12 mouse cellular contexts compared by ENCODE assay signal in the genomic region with DNA sequence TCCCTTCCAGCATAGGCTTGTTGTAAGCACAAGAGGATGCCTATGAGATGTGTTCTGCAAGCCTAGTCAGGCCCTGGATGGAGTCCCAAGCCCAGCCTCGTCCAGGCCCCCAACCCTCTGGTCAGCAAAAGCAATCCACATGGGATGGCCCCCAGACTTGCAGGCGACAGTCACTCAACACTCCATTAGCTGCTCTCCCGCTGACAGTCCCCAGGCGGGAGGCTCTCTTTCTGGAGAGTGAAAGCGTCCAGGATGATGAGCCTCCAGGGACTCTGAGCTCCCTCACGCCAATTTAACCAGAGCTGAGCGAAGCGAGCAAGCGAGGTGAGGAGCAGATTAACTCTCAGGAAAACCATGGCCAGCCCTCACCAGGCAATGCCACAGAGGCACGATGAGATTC.
DNase-seq lines count a peak whose midpoint lies in the region; ATAC-seq and TF ChIP-seq lines count a peak whose summit lies in the region.
"Had no signal": no experiment of that assay in that cellular context is flagged by ENCODE, and none has a peak within 500 bp of the region (broad histone marks: within the 10 kb centered on the region; RNA-seq: fewer than 3 reads in every experiment).

No protein-coding gene starts in this region.

- H3K4me3 ChIP-seq in heart, embryonic 11.5 days (ENCODE audit: low read depth, low read length) = no peak overlapping the region
- no peak overlapping the region for H3K4me3 ChIP-seq in lung, embryonic 15.5 days
- H3K4me3 ChIP-seq in heart, embryonic 12.5 days = no peak overlapping the region
- H3K4me3 ChIP-seq in myocyte = peak overlapping the region; percentile 22
- H3K4me3 ChIP-seq: limb, embryonic 13.5 days had no signal

- H3ac ChIP-seq in myocyte (ENCODE audit: control insufficient read depth, insufficient read length) = no peak overlapping the region

- peaks cover 10% of the 10 kb centered on the region for H3K79me2 ChIP-seq in myocyte (ENCODE audit: control insufficient read depth, insufficient read depth)

- H3K4me2 ChIP-seq in heart, embryonic 11.5 days = no peak overlapping the region
- 0 out of 2 replicates have a peak overlapping the region, but pooled peaks have one; percentile 5 for H3K4me2 ChIP-seq in lung, embryonic 15.5 days
- peak overlapping the region; percentile 5; the same call in 1 of the 2 replicates for H3K4me2 ChIP-seq in heart, embryonic 12.5 days
- peak overlapping the region; percentile 84 for H3K4me2 ChIP-seq in myocyte (ENCODE audit: low read depth)
- H3K4me2 ChIP-seq: limb, embryonic 13.5 days had no signal

- 11% methylated on average over 10 of the region's 10 CpGs for WGBS in heart, embryonic 11.5 days (ENCODE audit: insufficient replicate concordance)
- 24% methylated on average over 10 of the region's 10 CpGs for WGBS in lung, embryonic 15.5 days
- WGBS in heart, embryonic 12.5 days = 16% methylated on average over 10 of the region's 10 CpGs

- H3K36me3 ChIP-seq in heart, embryonic 11.5 days (ENCODE audit: control insufficient read depth, insufficient read depth, low read length) = no peaks in the 10 kb centered on the region
- no peaks in the 10 kb centered on the region for H3K36me3 ChIP-seq in lung, embryonic 15.5 days
- H3K36me3 ChIP-seq in heart, embryonic 12.5 days = no peaks in the 10 kb centered on the region
- no peaks in the 10 kb centered on the region for H3K36me3 ChIP-seq in myocyte (ENCODE audit: control insufficient read depth, insufficient read depth)
- H3K36me3 ChIP-seq: limb, embryonic 13.5 days had no signal

- peaks cover 28% of the 10 kb centered on the region for H3K4me1 ChIP-seq in heart, embryonic 11.5 days (ENCODE audit: control insufficient read depth, insufficient read depth, low read length)
- H3K4me1 ChIP-seq in lung, embryonic 15.5 days = peaks cover 52% of the 10 kb centered on the region
- peaks cover 41% of the 10 kb centered on the region for H3K4me1 ChIP-seq in heart, embryonic 12.5 days (replicated peaks)

- DNase-seq in heart, adult 11 months = peak; percentile 98
- no peak for DNase-seq in lung, postnatal 25 days (ENCODE audit: low spot score)
- DNase-seq in embryo, embryonic 10.5 days (ENCODE audit: low spot score) = no peak
- no peak for DNase-seq in layer of hippocampus, postnatal 14 days (ENCODE audit: low spot score in 2 of 2)
- DNase-seq: B cell, adult 2 months; spleen, adult 18-20 months; thymus, postnatal 14 days had no signal

- no peaks in the 10 kb centered on the region for H3K27me3 ChIP-seq in heart, embryonic 11.5 days (ENCODE audit: control insufficient read depth, insufficient read depth, low read length)
- H3K27me3 ChIP-seq in lung, embryonic 15.5 days = peaks cover 4% of the 10 kb centered on the region; the same call in 1 of the 2 replicates
- peaks cover 7% of the 10 kb centered on the region for H3K27me3 ChIP-seq in heart, embryonic 12.5 days (replicated peaks)
- no peaks in the 10 kb centered on the region for H3K27me3 ChIP-seq in myocyte (ENCODE audit: control insufficient read depth, insufficient read depth, insufficient read length)

- H3K9me3 ChIP-seq in heart, embryonic 11.5 days (replicated peaks; ENCODE audit: control insufficient read depth, low read length) = 0 out of 2 replicates have a peak, but pooled peaks cover 3% of the 10 kb centered on the region
- no peaks in the 10 kb centered on the region for H3K9me3 ChIP-seq in lung, embryonic 15.5 days
- 0 out of 2 replicates have a peak, but pooled peaks cover 7% of the 10 kb centered on the region for H3K9me3 ChIP-seq in heart, embryonic 12.5 days (replicated peaks)
- H3K9me3 ChIP-seq: limb, embryonic 13.5 days had no signal

- TF ChIP-seq POLR2A in myocyte (IDR thresholded peaks at IDR 0.05; ENCODE audit: insufficient read length, low read depth) = no peak

- no peak for ATAC-seq in heart, embryonic 11.5 days (replicated peaks; ENCODE audit: insufficient number of reproducible peaks, low FRiP score, low TSS enrichment)
- ATAC-seq in lung, embryonic 15.5 days (ENCODE audit: borderline replicate concordance, extremely low read depth, low FRiP score, low TSS enrichment) = peak; percentile 72
- 0 out of 2 replicates have a peak, but pooled peaks have one; percentile 24 for ATAC-seq in heart, embryonic 12.5 days (ENCODE audit: insufficient number of reproducible peaks, low FRiP score)

- H3K27ac ChIP-seq in heart, embryonic 11.5 days (ENCODE audit: low read depth, low read length) = no peak overlapping the region
- H3K27ac ChIP-seq in lung, embryonic 15.5 days = peak overlapping the region; percentile 78
- no peak overlapping the region for H3K27ac ChIP-seq in heart, embryonic 12.5 days (ENCODE audit: poor library complexity, severe bottlenecking)
- H3K27ac ChIP-seq: limb, embryonic 13.5 days had no signal

- H3K9ac ChIP-seq in heart, embryonic 11.5 days (ENCODE audit: low read depth, low read length) = no peak overlapping the region
- no peak overlapping the region for H3K9ac ChIP-seq in lung, embryonic 15.5 days
- no peak overlapping the region for H3K9ac ChIP-seq in heart, embryonic 12.5 days
- H3K9ac ChIP-seq: limb, embryonic 13.5 days had no signal

TF ChIP-seq in myocyte, 11 proteins besides CTCF, POLR2A, EP300 and RAD21:
- TF ChIP-seq SRF (IDR thresholded peaks at IDR 0.05; ENCODE audit: control insufficient read depth, insufficient read length, low read depth) (no peak), MYOG (IDR thresholded peaks at IDR 0.05; ENCODE audit: control insufficient read depth in 1 of 3, insufficient read depth in 1 of 3, insufficient read length in 2 of 3, low read depth in 2 of 3) (no peak), MYOD1 (IDR thresholded peaks at IDR 0.05; ENCODE audit: control insufficient read depth in 1 of 3, insufficient read length in 2 of 3, low read depth in 2 of 3) (no peak), USF1 (IDR thresholded peaks at IDR 0.05; ENCODE audit: low read depth) (no peak), TCF3 (IDR thresholded peaks at IDR 0.05; ENCODE audit: insufficient read length, low read depth) (no peak), POLR2AphosphoS2 (IDR thresholded peaks at IDR 0.05; ENCODE audit: insufficient read length, low read depth) (no peak), CEBPB (IDR thresholded peaks at IDR 0.05; ENCODE audit: insufficient read depth, poor library complexity, severe bottlenecking) (no peak), E2F4 (IDR thresholded peaks at IDR 0.05; ENCODE audit: insufficient read depth) (no peak), REST (IDR thresholded peaks at IDR 0.05; ENCODE audit: insufficient read depth, insufficient read length) (no peak), TCF12 (IDR thresholded peaks at IDR 0.05; ENCODE audit: insufficient read depth, poor library complexity, severe bottlenecking) (no peak), MAX (IDR thresholded peaks at IDR 0.05; ENCODE audit: low read depth) (no peak)
